13 mouse cellular contexts compared by ENCODE assay signal in genomic region chr3:133244027-133244426, GRCm38 (mm10). TPM values are rescaled to one million over a fixed set of nuclear protein-coding genes. Genes with fewer than 3 reads are reported as not detected.
DNase-seq lines count a peak whose midpoint lies in the region; ATAC-seq lines count a peak whose summit lies in the region.
"Had no signal": no experiment of that assay in that cellular context is flagged by ENCODE, and none has a peak within 500 bp of the region (broad histone marks: within the 10 kb centered on the region; RNA-seq: fewer than 3 reads in every experiment).

No protein-coding gene starts in this region.

- DNase-seq in R1 (ENCODE audit: low read depth, low spot score): peak; percentile 21
- peak; percentile 47 for DNase-seq in layer of hippocampus, adult 9-10 months (ENCODE audit: low spot score)
- DNase-seq in thymus, adult 18-20 months: no peak
- DNase-seq in lung, postnatal 25 days (ENCODE audit: low spot score): no peak
- no peak for DNase-seq in cerebellum, postnatal 14 days
- DNase-seq: adrenal gland, postnatal 25 days; thymus, postnatal 25 days had no signal

- H3K27me3 ChIP-seq in forebrain, embryonic 12.5 days: no peaks in the 10 kb centered on the region
- no peaks in the 10 kb centered on the region for H3K27me3 ChIP-seq in neural tube, embryonic 15.5 days (replicated peaks)
- H3K27me3 ChIP-seq: limb, embryonic 15.5 days; megakaryocyte, embryonic 14.5 days had no signal

- 65% methylated on average over 9 of the region's 9 CpGs for WGBS in forebrain, embryonic 12.5 days
- 50% methylated on average over 9 of the region's 9 CpGs for WGBS in neural tube, embryonic 15.5 days

- peak; percentile 60; the same call in 1 of the 2 replicates for ATAC-seq in forebrain, embryonic 12.5 days (ENCODE audit: low FRiP score)
- ATAC-seq in neural tube, embryonic 15.5 days (ENCODE audit: low FRiP score): peak; percentile 85; the same call in 1 of the 2 replicates
- ATAC-seq: intestine, embryonic 16.5 days had no signal

- H3K36me3 ChIP-seq in forebrain, embryonic 12.5 days (replicated peaks): no peaks in the 10 kb centered on the region
- H3K36me3 ChIP-seq in neural tube, embryonic 15.5 days: no peaks in the 10 kb centered on the region
- H3K36me3 ChIP-seq: G1E; limb, embryonic 15.5 days had no signal

- no peak overlapping the region for H3K4me3 ChIP-seq in forebrain, embryonic 12.5 days (replicated peaks)
- H3K4me3 ChIP-seq in neural tube, embryonic 15.5 days (replicated peaks): no peak overlapping the region
- H3K4me3 ChIP-seq: limb, embryonic 15.5 days; megakaryocyte, embryonic 14.5 days had no signal

- no peak overlapping the region for H3K9ac ChIP-seq in forebrain, embryonic 12.5 days
- no peak overlapping the region for H3K9ac ChIP-seq in neural tube, embryonic 15.5 days (replicated peaks)
- H3K9ac ChIP-seq: limb, embryonic 15.5 days had no signal

- H3K4me2 ChIP-seq in forebrain, embryonic 12.5 days: no peak overlapping the region
- H3K4me2 ChIP-seq in neural tube, embryonic 15.5 days: no peak overlapping the region
- H3K4me2 ChIP-seq: limb, embryonic 15.5 days had no signal

- H3K9me3 ChIP-seq in forebrain, embryonic 12.5 days: no peaks in the 10 kb centered on the region
- no peaks in the 10 kb centered on the region for H3K9me3 ChIP-seq in neural tube, embryonic 15.5 days (replicated peaks)
- H3K9me3 ChIP-seq: G1E; limb, embryonic 15.5 days; megakaryocyte, embryonic 14.5 days had no signal

- H3K27ac ChIP-seq in forebrain, embryonic 12.5 days: no peak overlapping the region
- H3K27ac ChIP-seq in neural tube, embryonic 15.5 days (replicated peaks): peak overlapping the region; percentile 66
- H3K27ac ChIP-seq: limb, embryonic 15.5 days had no signal

- peaks cover 6% of the 10 kb centered on the region; the same call in 1 of the 2 replicates for H3K4me1 ChIP-seq in forebrain, embryonic 12.5 days
- H3K4me1 ChIP-seq in neural tube, embryonic 15.5 days: peaks cover 7% of the 10 kb centered on the region; the same call in 1 of the 2 replicates
- H3K4me1 ChIP-seq: limb, embryonic 15.5 days; megakaryocyte, embryonic 14.5 days had no signal

RNA-seq across cellular contexts. Expression of gene Arhgef38, which starts 9.3 kb away (rescaled TPM):
- polyA plus RNA-seq in forebrain, embryonic 12.5 days (2016; fragmentation: Nextera tagmentation; extraction: Ambion mirVana): 0.09 and 0.10 TPM in 2 replicates
- polyA plus RNA-seq in neural tube, embryonic 15.5 days (2015; fragmentation: Nextera tagmentation; extraction: Ambion mirVana): 0.05 and 0.37 TPM in 2 replicates
- polyA plus RNA-seq: G1E; limb, embryonic 15.5 days had no signal

Comparison
In these comparisons a context has a peak if more than half of its experiments do, and no peak if none do; other contexts are left out.
1. DNase-seq: peak in R1 (single experiment) and layer of hippocampus, adult 9-10 months (single experiment); none in thymus, adult 18-20 months (0 of 2), lung, postnatal 25 days (single experiment) and cerebellum, postnatal 14 days (0 of 2).